ENCODE assay signal across 18 mouse cellular contexts in genomic region chr5:35593272-35593671, GRCm38 (mm10).
"Had no signal": no experiment of that assay in that cellular context is flagged by ENCODE, and none has a peak within 500 bp of the region (broad histone marks: within the 10 kb centered on the region; RNA-seq: fewer than 3 reads in every experiment).

No protein-coding gene starts in this region.

- H3K27me3 ChIP-seq: intestine, embryonic 15.5 days; limb, embryonic 13.5 days; liver, embryonic 12.5 days; liver, embryonic 15.5 days; midbrain, embryonic 12.5 days; midbrain, embryonic 15.5 days; neural tube, embryonic 12.5 days; neural tube, embryonic 15.5 days; stomach, embryonic 15.5 days had no signal

- DNase-seq: liver; lung, adult 18-20 months; right cerebral cortex, postnatal 25 days; spleen, adult 18-20 months; thymus, adult 2 months; thymus, postnatal 14 days; thymus, postnatal 4 days had no signal

- H3K4me2 ChIP-seq: intestine, embryonic 15.5 days; limb, embryonic 13.5 days; liver, embryonic 12.5 days; liver, embryonic 15.5 days; midbrain, embryonic 12.5 days; midbrain, embryonic 15.5 days; neural tube, embryonic 12.5 days; neural tube, embryonic 15.5 days; stomach, embryonic 15.5 days had no signal

- H3K9me3 ChIP-seq: intestine, embryonic 15.5 days; limb, embryonic 10.5 days; liver, embryonic 12.5 days; liver, embryonic 15.5 days; midbrain, embryonic 15.5 days; stomach, embryonic 15.5 days had no signal

- H3K4me3 ChIP-seq: intestine, embryonic 15.5 days; limb, embryonic 10.5 days; limb, embryonic 13.5 days; liver, embryonic 12.5 days; liver, embryonic 15.5 days; midbrain, embryonic 12.5 days; midbrain, embryonic 15.5 days; neural tube, embryonic 12.5 days; neural tube, embryonic 15.5 days; stomach, embryonic 15.5 days had no signal

- H3K27ac ChIP-seq: intestine, embryonic 15.5 days; limb, embryonic 10.5 days; limb, embryonic 13.5 days; liver, embryonic 12.5 days; liver, embryonic 15.5 days; macrophage; midbrain, embryonic 12.5 days; midbrain, embryonic 15.5 days; neural tube, embryonic 12.5 days; neural tube, embryonic 15.5 days; stomach, embryonic 15.5 days had no signal

- ATAC-seq: liver, embryonic 12.5 days; midbrain, embryonic 15.5 days had no signal

- H3K4me1 ChIP-seq: intestine, embryonic 15.5 days; limb, embryonic 13.5 days; liver, embryonic 12.5 days; liver, embryonic 15.5 days; midbrain, embryonic 12.5 days; midbrain, embryonic 15.5 days; neural tube, embryonic 12.5 days; neural tube, embryonic 15.5 days; stomach, embryonic 15.5 days had no signal

- H3K9ac ChIP-seq: intestine, embryonic 15.5 days; limb, embryonic 13.5 days; liver, embryonic 12.5 days; liver, embryonic 15.5 days; midbrain, embryonic 12.5 days; midbrain, embryonic 15.5 days; neural tube, embryonic 12.5 days; neural tube, embryonic 15.5 days; stomach, embryonic 15.5 days had no signal
